8 mouse cellular contexts compared by ENCODE assay signal in genomic region chr3:122273407-122274240, GRCm38 (mm10). TPM values are rescaled to one million over a fixed set of nuclear protein-coding genes. Genes with fewer than 3 reads are reported as not detected.
DNase-seq lines count a peak whose midpoint lies in the region; ATAC-seq and TF ChIP-seq lines count a peak whose summit lies in the region.

No protein-coding gene starts in this region.

- H3K4me2 ChIP-seq in lung, embryonic 14.5 days = peak overlapping the region; percentile 81
- H3K4me2 ChIP-seq in myocyte (ENCODE audit: low read depth) = peak overlapping the region; percentile 74

- peak; percentile 17 for TF ChIP-seq POLR2A in myocyte (IDR thresholded peaks at IDR 0.05; ENCODE audit: insufficient read length, low read depth)

- H3K9me3 ChIP-seq in lung, embryonic 14.5 days (ENCODE audit: low read depth, low read length) = no peaks in the 10 kb centered on the region

- peak; percentile 28 for DNase-seq in lung, embryonic 14.5 days
- DNase-seq in lung, adult 18-20 months = no peak
- peak; percentile 16 for DNase-seq in embryo, embryonic 10.5 days (ENCODE audit: low spot score)
- DNase-seq in hindlimb bud, embryonic 11.5 days (ENCODE audit: extremely low spot score, low read depth, low spot score) = peak; percentile 39
- no peak for DNase-seq in frontal cortex, adult 2 months (ENCODE audit: extremely low spot score in 1 of 2, low spot score in 1 of 2)
- DNase-seq in left cerebral cortex, postnatal 25 days (ENCODE audit: low spot score in 2 of 2) = no peak
- no peak for DNase-seq in MN1 (ENCODE audit: low spot score)

- intact Hi-C loops in left cerebral cortex, postnatal 25 days (cut with DNase I) = loop anchor here (2.0 to 10.0 kb wide), 3 partner anchors 19 to 389 kb away; partner anchors contain the start of gene Gclm

- no peaks in the 10 kb centered on the region for H3K27me3 ChIP-seq in lung, embryonic 14.5 days (ENCODE audit: insufficient read depth, low read length)
- H3K27me3 ChIP-seq in myocyte (ENCODE audit: control insufficient read depth, insufficient read depth, insufficient read length) = no peaks in the 10 kb centered on the region

- no peak overlapping the region for H3K27ac ChIP-seq in lung, embryonic 14.5 days (ENCODE audit: low read depth)

- ATAC-seq in lung, embryonic 14.5 days (ENCODE audit: insufficient read depth) = no peak

- peak; percentile 34; the same call in 1 of the 2 replicates for TF ChIP-seq CTCF in lung, embryonic 14.5 days (IDR thresholded peaks at IDR 0.05; ENCODE audit: low read depth)

- H3K9ac ChIP-seq in lung, embryonic 14.5 days = peak overlapping the region; percentile 46

- 8% methylated on average over 20 of the region's 20 CpGs for WGBS in lung, embryonic 14.5 days

- H3ac ChIP-seq in myocyte (ENCODE audit: control insufficient read depth, insufficient read length) = peak overlapping the region; percentile 4

- peaks cover 36% of the 10 kb centered on the region for H3K79me2 ChIP-seq in myocyte (ENCODE audit: control insufficient read depth, insufficient read depth)

- peaks cover 4% of the 10 kb centered on the region; the same call in 1 of the 2 replicates for H3K4me1 ChIP-seq in lung, embryonic 14.5 days (ENCODE audit: insufficient read depth)

- peaks cover 37% of the 10 kb centered on the region for H3K36me3 ChIP-seq in lung, embryonic 14.5 days (ENCODE audit: insufficient read depth)
- H3K36me3 ChIP-seq in myocyte (ENCODE audit: control insufficient read depth, insufficient read depth) = peaks cover 16% of the 10 kb centered on the region

- peak overlapping the region; percentile 88 for H3K4me3 ChIP-seq in lung, embryonic 14.5 days (ENCODE audit: low read depth, low read length)
- peak overlapping the region; percentile 94 for H3K4me3 ChIP-seq in myocyte

TF ChIP-seq in myocyte, 11 proteins besides CTCF, POLR2A, EP300 and RAD21:
- no peak for TF ChIP-seq SRF (IDR thresholded peaks at IDR 0.05; ENCODE audit: control insufficient read depth, insufficient read length, low read depth)
- TF ChIP-seq E2F4 (IDR thresholded peaks at IDR 0.05; ENCODE audit: insufficient read depth) = no peak
- TF ChIP-seq MAX (IDR thresholded peaks at IDR 0.05; ENCODE audit: low read depth) = no peak
- no peak for TF ChIP-seq POLR2AphosphoS2 (IDR thresholded peaks at IDR 0.05; ENCODE audit: insufficient read length, low read depth)
- no peak for TF ChIP-seq MYOD1 (IDR thresholded peaks at IDR 0.05; ENCODE audit: control insufficient read depth in 1 of 3, insufficient read length in 2 of 3, low read depth in 2 of 3)
- TF ChIP-seq TCF12 (IDR thresholded peaks at IDR 0.05; ENCODE audit: insufficient read depth, poor library complexity, severe bottlenecking) = no peak
- TF ChIP-seq TCF3 (IDR thresholded peaks at IDR 0.05; ENCODE audit: insufficient read length, low read depth) = no peak
- no peak for TF ChIP-seq USF1 (IDR thresholded peaks at IDR 0.05; ENCODE audit: low read depth)
- no peak for TF ChIP-seq MYOG (IDR thresholded peaks at IDR 0.05; ENCODE audit: control insufficient read depth in 1 of 3, insufficient read depth in 1 of 3, insufficient read length in 2 of 3, low read depth in 2 of 3)
- TF ChIP-seq CEBPB (IDR thresholded peaks at IDR 0.05; ENCODE audit: insufficient read depth, poor library complexity, severe bottlenecking) = no peak
- TF ChIP-seq REST (IDR thresholded peaks at IDR 0.05; ENCODE audit: insufficient read depth, insufficient read length) = no peak

RNA-seq across cellular contexts. Expression of gene Dnttip2, which starts 0.6 kb away (rescaled TPM):
- 77.8 and 80.2 TPM in 2 replicates for polyA plus RNA-seq in lung, embryonic 14.5 days (2014; fragmentation: Nextera tagmentation; extraction: Ambion mirVana)
- 18.5 TPM for polyA plus RNA-seq in myocyte (2012; fragmentation: generic; extraction: Trizol)
- 17.8 and 21.0 TPM in 2 replicates for polyA plus RNA-seq in frontal cortex, adult 2 months (2012; rRNA removed)
- total RNA-seq in left cerebral cortex, postnatal 25 days (2021) = 10 to 100 TPM; 27.1 to 30.3 TPM

RNA-seq across cellular contexts. Expression of gene Bcar3, which starts 20.3 kb away (rescaled TPM):
- polyA plus RNA-seq in lung, embryonic 14.5 days (2014; fragmentation: Nextera tagmentation; extraction: Ambion mirVana) = 13.4 and 14.0 TPM in 2 replicates
- 21.4 TPM for polyA plus RNA-seq in myocyte (2012; fragmentation: generic; extraction: Trizol)
- 19.0 and 19.4 TPM in 2 replicates for polyA plus RNA-seq in frontal cortex, adult 2 months (2012; rRNA removed)
- 10 to 100 TPM; 16.1 TPM for total RNA-seq in left cerebral cortex, postnatal 25 days (2021)

RNA-seq across cellular contexts. Expression of gene Gclm, which starts 28.3 kb away (rescaled TPM):
- polyA plus RNA-seq in lung, embryonic 14.5 days (2014; fragmentation: Nextera tagmentation; extraction: Ambion mirVana) = 76.3 and 78.6 TPM in 2 replicates
- 23.2 TPM for polyA plus RNA-seq in myocyte (2012; fragmentation: generic; extraction: Trizol)
- 38.2 and 43.4 TPM in 2 replicates for polyA plus RNA-seq in frontal cortex, adult 2 months (2012; rRNA removed)
- 10 to 100 TPM; 62.6 to 79.5 TPM for total RNA-seq in left cerebral cortex, postnatal 25 days (2021)

Comparison
In these comparisons a context has a peak if more than half of its experiments do, and no peak if none do; other contexts are left out.
1. DNase-seq: peak in lung, embryonic 14.5 days (single experiment), embryo, embryonic 10.5 days (single experiment) and hindlimb bud, embryonic 11.5 days (single experiment); none in lung, adult 18-20 months (0 of 2), frontal cortex, adult 2 months (0 of 2), left cerebral cortex, postnatal 25 days (0 of 2) and MN1 (single experiment).